Mouse (Mus musculus) spleen, adult 18-20 months (tissue): ENCODE measurements around the gene Dot1l.

Experiments
- DNase-seq, 2 experiments: peaks; one replicate each; pipeline ENCODE4 v3.0.0; 2022; ENCODE audit warnings: mixed read lengths in 2 of 2

Dot1l gene

DNA sequence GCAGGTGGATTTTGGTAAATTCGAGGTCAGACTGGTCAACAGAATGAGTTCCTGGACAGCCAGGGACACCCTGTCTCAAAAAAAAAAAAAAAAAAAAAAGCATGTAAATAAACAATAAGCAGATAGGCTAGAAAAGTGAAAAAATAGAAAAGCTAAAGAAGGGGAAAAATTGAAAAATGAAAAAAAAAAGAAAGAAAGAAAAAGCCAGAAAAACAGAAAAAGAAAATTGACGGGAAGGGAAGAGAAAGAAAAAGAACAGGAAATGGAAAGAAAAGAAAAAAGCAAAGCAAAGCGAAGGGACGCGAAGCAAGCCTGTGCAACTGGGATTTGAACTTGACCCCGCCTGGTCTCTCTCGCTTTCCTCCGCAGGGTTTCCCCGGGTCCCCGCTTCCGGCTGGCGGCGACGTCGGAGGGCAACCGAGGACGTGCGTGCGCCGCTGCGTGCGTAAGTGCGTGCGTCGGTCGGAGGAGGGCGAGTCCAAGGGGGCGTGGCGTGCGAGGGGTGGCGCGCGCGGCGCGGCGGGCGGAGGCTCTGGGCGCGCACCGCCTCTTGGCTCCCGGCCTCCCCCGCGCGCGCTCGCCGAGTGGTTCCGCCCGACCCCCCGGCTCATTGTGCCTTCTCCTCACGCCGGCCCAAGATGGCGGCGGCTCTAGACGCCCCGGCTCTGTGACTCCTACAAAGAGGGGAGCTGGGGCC lies at the start of gene Dot1l:
Gene Dot1l, plus strand, starts transcription at position 613 of the 697 bp plus-strand sequence.
- peak; percentile 98 to 99 for DNase-seq

DNA sequence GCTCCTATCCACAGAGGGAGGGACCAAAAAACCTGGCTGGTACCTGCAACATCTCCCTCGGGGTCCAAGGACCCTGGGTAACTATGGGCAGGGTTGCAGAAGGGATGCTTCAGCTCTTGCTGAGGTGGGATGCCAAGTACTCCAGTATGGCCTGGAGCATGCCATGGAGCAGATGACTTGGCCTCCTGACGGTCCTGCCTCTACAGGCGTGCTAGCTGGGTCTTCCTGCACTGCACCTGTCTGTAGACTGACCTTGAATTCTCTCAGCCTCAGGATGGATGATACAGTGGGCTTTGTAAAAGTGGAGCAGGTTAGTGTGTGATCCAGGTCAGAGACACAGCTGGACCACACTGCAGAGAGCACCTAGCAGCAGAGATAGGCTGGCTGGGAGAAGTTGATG lies 49.5 kb upstream of the Dot1l start:
- DNase-seq: no peak

DNA sequence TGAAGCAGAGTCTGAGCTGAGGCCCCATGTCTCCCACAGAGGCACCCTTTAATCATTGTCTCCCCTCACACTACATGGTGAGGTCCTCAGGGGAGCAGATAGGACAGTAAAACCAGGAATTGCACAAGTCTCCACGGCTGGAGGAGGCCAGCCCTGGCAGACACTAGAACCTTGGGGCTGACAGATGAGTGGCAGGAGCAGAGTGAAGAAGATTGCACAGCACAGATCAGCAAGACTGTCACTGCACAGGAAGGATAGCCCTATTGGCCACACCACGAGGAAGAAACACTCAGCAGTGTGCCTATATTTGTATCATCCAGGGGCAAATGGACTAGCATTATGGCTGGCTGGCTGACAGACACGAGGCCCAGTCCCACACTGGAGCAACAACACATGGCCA lies 44.2 kb upstream of the Dot1l start:
- DNase-seq: no peak

DNA sequence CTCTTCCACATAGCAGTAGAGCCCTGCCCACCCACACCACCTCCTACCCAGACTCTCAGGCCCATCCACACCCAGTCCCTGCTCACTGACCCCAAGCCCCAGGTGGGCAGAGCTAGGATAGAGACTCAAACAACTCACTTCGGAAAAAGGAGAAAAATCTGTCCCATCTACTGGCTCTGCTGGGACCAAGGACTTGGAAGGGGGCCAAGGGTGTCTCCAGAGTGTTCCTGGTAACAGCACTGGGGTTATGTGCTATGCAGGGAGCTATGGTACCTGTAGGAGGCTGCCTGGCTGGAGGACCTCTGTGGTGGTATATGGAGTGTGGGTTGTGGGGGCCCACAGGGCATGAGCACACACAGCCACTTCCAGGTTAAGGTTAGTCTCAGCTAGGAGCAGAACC lies 37.7 kb upstream of the Dot1l start:
- no peak for DNase-seq

DNA sequence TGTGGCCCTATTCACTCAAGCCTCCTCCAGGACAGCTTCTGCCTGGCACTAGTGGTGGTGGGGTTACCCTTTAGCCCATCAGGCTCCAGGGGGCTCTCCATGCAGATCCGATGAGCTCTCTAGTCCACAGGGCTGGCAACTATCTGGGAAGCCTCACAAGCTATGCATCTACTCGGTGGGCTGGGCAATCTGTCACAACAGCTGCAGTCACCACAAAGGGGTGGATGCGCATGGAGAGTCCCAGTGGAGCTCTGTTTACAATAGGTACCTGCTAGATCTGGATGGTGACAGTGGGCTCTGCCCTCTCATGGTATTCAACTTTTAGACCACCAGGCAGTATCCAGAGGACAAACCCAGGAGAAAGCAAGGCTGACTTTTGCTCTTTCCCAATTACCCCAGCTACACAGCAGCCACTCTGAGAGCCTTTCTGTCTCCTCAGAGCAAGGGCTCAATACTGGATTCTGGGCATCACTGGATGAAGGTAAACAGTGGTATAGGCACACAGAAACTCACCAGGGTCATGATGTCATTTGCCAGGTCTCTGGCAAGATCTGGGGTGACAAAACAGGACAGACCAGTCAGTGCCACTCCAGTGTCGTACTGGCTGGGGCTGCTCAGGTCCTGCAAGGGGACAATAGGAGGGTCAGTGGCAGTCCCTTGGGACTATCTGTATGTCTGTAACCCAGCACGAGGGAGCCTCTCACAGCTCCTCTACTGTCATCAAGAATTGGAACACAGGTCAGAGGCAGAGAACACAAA lies 27.5 kb upstream of the Dot1l start:
- no peak for DNase-seq

DNA sequence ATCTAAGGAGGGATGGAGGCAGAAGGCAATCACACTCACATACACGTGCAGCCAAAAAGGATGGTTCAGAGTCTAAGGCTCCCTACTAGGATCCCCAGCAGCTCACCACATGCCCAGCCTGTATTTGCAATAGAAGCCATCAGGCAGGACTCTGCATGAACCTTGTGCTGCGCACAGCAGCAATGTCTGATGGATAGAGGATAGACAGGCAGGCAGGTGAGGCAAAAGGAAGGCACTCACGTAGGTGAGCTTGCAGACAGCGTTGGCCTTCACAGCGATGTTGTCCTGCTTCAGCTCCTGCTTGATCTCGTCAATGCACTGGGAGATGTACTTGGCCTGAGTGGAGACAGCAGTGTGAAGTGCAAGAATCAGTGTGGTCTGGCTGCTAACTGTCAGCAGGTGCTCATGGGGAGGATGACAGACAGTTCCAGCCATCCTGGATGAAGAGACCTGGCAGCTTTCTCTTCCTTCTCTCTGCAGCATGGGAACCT lies 22.4 kb upstream of the Dot1l start:
- DNase-seq: no peak

DNA sequence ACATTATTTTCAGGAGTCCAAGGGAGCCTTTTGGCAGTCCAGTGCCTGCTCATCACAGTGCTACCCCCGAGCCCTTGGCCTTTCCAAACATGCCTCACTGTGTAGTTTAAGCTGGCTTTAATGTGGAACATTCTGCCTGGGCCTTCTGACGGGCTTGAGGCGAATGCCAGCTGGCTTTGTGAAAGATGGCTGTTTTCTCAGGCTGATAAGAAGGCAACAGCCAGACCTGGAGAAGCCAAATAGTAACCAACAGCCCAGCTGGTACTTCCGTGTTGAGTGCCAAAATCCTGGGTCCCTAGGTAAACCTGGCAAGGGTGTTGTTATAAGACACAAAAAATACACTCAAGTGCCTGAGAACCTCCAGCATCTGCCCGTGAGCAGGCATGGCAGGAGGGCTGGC lies 18.3 kb upstream of the Dot1l start:
- no peak for DNase-seq

DNA sequence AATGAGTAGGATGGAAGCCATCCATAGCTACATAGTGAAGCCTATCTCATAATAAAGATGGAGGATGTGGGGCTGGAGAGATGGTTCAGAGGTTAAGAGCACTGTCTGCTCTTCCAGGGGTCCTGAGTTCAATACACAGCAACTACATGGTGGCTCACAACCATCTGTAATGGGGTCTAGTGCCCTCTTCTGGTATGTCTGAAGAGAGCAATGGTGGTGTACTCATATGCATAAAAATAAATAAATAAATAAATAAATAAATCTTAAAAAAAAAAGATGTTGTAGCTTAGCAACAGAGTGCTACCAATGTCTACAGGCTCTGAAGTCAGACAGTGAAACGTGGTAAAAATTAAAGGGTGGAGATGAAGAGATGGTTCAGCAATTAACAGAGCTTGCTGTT lies 16.3 kb upstream of the Dot1l start:
- DNase-seq: no peak

DNA sequence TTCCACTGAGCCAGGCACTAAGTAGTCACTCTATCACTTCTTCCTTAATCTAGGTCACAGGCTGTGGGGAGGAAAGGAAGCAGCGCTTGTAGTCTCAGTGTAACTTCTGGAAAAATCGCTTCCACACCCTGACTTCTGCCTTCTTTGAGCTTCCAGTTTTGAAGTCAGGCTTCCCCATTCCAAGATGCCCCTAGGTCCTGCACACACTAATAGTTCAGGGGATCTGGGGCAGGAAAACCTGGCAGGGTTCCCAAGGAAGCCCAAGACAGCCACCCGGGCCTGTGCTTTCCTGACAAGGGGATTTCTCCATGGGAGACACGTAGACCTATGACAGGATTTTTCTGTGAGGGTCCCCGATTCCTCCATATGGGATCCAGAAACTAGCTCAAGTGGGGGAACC lies 13.9 kb upstream of the Dot1l start:
- no peak for DNase-seq

DNA sequence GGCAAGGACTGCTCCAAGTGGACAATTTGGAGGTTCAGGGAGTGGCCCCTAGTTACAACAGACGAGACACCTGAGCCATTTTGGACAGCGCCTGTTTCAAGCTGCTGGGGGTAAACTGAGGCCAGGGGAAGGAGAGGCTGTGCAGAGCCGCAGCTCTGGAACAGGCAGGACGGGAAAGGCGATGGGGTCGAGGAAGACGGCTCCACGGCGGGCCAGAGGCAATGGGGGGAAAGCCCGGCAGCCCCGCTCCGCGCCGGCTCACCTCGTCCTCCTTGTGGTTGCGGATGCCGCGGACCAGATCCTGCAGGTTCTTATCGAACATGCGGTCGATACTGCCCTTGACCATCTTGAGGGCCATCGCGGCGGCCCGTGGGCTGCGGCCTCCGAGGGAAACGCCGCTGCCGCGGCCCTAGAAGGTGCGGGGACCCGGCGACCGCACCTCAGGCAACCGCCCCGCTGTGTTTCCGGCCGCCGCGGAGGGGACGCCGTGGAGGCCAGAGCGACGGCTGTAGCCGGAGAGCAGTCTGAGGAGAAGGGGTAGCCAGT lies 13.3 kb upstream of the Dot1l start:
- DNase-seq: no peak

DNA sequence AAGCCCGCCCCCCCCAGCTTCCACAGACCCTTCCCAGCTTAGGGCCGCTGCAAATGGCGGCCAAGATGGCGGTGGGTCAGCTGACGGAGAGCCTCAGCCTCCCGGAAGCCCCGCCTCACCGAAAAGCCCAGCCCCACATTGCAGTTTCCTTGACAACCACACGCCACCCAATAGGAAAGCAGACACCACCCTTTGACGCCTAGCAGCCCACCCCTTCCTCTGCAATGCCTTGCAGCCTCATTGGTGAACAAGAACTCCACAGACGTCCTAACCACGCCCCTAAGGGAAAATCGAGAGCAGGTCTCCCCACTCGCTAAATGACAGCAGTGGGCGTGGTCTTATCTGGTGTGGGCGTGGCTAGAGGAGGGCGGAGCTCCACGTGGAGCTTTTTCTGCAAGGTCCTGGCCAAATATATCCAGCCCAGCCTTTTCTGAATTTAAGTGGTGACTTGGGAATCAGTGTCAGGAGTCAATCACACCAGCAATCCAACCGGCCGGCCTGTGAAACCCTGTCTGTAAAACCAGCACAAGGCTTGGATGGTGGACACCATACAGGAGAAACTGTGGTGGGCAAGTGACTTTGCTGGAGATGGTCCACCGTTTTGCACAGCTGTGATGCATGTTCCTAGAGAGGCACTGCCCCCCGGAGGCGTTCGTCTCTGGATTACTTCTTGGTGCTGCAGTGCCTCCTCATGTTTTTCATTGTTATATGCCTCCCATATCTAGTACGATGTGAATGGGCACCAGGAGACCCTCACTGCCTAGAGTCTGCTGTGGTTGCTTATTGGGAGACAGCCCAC lies 12.6 kb upstream of the Dot1l start, which contains the start of gene Ap3d1:
Gene Ap3d1, minus strand, starts transcription at position 85 of the 799 bp plus-strand sequence.
- DNase-seq: peak; percentile 95 to 96

DNA sequence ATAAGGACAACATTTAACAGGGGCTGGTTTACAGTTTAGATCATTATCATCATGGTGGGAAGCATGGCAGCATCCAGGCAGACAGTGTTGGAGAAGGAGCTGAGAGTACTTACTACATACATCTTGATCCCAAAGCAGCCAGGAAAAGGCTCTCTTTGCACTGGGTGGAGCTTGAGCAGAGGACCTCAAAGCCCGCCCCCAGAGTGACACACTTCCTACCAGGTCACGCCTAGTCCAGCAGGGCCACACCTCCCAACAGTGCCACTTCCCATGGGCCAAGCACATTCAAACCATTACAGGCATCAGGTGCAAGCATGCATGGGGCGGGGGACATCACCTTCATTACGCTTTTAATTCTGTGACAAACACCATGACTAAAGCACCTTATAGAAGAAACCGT lies 10.7 kb upstream of the Dot1l start:
- DNase-seq: peak in 1 of 2 experiments; percentile 36

DNA sequence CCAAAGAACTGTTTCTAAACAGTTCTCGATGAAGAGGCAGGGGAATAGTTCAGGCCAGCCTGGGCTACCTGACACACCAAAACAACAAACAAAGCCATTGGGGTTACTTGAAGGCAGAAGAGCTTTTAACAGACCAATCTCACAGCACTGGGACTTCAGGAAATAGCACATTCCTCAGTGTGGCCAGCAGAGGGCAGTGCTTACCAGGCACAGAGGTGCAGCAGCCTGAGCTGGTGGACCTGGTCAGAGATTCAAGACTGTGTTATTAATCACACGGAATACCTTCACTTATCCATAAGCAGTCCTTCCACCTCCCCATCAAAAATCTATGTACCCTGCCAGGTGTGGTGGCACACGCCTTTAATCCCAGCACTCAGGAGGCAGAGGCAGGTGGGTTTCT lies 7.6 kb upstream of the Dot1l start:
- DNase-seq: peak; percentile 62 to 77

DNA sequence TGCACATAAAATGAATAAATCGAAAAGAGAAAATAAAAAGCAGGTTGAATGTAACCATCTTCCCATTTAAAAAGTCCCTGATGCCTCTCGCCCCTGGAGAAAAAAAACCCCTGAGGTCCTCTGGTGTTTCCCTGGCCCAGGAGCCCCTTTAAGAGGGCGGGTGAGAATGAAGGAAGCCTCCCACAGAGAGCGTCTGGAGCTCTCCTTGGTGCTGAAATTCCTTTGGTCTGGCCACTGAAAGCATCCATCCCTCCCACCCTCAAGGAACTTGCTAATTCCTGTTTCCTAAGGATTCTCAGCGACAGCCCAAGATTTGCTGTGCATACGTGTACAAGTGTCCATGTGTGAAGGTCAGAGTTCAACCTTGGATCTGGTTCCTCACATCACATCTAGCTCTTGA lies 6.4 kb upstream of the Dot1l start:
- DNase-seq: peak in 1 of 2 experiments; percentile 47

DNA sequence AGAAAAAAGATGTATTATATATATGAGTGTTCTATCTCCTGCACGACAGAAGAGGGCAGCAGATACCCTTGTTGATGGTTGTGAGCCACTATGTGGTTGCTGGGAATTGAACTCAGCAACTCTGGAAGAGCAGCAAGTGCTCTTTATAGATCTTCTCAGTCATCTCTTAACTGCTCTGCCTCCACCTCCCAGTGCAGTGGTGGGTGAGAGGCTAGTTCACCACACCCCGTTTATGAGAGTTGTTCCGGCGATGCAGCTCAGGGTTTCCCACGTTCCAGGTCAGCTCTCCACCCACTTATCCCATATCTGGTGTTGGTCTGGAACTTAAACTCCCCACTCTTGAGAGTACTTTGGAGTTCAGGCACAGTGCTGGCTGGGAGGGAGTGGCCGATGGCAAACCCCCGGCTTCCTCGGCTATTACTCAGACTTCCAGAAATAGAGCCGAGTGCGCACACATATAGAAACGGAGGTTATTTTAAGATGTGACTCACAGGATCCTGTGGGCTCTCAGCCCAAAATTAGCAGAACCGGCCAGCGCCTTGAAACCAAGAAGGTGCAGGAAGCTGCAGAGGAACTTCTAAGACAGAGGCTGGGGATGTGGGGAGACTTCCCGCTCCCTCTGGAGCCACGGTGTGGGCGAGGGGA lies 3.7 kb upstream of the Dot1l start:
- peak in 1 of 2 experiments; percentile 17 for DNase-seq

DNA sequence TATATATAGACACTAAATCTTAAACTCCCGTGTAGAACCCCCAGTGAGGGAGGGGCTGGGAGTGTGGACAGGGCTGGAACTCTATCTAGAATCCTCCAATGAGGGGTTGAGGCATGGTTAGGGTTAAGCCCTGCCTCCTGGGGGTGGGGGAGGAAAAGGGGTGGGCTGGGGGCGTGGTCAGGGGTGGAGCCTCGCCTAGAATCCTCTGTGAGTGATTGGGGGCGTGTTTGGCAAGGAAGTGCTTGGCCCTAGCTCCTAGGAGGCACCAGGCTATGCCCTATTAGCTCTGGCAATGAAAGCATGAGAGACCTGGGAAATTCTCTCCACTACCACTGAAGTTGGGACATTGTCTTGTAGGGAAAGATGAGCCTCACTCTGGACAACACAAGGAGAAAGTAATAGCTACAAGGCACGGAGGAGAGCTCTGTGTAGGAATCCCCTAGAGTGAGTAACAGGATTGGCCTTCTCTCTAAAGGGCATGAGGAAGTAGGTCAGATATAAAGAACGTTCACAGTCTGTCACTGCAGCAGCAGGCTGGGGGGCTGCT lies 2.9 kb upstream of the Dot1l start:
- DNase-seq: peak; percentile 41 to 57

DNA sequence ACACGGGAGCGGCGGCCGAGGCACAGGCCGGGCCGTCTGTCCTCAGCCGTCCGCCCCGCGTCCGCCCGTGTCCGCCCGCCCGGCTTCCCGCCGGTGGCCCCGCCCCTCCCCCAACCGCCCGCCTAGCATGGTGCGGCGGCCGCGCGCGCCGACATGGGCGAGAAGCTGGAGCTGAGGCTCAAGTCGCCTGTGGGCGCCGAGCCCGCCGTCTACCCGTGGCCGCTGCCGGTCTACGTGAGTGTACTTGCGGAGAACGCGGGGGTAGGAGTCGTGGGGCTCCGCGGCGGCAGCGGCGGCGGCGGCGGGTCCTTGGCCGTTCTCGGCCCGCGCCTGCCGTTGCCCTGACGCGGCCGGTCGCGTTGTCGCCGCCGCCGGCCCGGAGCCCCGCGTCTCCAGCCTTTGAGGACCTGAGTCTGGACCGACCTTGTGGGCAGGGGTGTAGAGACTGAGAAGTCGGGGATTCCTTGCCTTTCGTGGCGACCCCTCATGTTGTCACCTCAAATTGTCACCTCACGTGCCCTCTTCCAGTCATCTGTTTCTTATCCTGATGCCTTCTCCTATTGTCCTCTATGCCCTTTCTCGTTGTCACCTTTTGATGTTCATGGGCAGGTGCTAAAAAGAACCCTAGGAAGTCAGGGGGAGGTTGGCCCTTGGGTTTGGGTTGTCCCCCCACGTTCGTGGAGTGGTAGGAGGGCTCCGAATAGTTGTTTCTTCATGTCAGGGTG lies 447 bp downstream of the Dot1l start:
- DNase-seq: no peak

DNA sequence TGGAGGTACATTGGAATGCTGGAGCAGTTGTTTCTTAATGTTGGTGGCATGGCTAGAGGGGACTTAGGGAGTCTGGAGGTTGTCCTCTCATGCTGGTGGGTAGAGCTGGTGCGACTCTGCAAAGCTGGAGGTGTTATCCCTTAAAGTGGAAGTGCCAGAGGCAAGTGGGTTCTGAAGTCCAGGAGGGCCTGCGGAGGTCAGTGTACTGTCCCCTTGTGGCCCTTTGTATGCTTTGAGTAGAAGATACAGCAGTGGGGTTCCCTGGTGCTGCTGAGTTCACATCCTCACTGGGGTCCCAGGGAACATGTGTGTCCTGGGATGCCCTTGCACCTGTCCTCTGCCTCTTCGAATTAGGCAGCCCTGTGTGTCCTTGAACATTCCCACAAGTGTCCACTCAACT lies 1.1 kb downstream of the Dot1l start:
- no peak for DNase-seq

DNA sequence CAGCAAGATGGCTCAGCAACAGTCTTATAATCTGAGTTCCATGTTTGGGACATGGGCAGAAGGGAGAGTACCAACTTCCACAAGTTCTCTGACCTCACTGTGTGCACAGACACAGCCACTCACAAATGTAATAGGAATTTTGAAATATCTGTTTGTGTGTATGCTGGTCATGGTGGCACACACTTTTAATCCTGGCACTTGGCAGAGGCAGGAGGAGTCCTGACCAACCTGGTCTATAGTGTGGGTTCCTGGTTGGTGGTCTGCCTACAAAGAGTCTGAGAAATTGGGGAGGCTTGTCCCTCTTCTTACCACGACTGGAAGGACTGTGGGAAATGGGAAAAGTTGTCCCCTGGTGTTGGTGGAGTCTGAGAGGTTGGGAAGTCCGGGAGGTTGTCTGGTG lies 1.5 kb downstream of the Dot1l start:
- no peak for DNase-seq

DNA sequence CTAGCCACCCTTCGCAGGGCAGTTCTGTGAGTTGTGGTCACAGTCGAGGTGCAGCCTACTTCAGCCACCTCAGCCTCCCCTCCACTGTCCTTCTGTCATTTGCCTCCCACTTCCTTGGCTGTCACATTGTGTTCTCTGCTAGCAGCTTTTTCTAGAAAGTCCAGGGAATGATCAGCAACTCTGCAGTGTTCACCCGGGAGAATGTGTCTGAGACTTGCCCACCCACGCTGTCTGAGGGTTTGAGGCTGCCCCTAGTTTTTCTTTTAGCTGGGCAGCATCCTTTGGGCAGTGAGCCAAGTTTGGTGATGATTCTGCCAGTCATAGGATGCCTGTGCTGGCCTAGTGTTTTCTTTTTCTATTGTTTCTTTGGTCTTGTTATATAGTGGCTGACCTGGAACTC lies 2.0 kb downstream of the Dot1l start:
- DNase-seq: no peak

DNA sequence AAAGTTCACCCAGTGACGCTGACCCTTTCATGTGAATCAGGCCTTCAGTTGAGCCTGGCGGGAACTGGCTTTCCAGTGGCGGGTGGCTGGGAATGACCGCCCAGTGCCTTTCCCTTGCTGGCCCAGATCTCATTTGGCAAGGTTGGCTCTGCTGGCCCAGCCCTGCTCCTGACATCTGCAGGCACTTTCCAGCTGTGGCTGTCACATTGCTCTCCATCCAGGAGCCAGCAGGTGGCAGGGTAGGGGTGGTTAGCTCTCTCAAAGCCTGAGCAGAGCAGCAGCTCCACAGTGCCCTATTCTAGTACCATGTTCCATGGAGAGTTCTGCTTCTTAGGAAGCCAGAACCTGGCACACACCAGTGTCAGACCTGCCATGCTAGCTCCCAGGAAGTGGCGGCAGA lies 2.7 kb downstream of the Dot1l start:
- peak; percentile 39 to 68 for DNase-seq

DNA sequence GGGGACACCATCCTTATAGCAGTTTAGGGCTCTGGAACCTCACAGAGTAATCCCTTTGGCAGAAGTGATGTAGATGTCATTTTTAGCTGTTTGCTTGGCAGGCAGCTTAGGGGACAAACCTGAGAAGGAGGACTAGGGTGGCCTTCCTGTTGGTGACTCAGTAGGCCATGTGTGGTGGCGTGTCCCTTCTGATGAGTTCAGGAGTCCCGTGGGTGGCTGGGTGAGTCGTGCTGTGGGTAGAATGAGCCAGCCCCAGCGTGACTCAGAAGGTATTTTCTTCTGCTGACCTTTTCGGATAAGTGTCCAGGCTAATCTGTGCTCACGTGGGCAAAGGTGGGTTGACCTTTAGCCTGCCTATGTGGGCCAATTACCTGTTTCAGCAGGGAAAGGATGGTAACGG lies 3.6 kb downstream of the Dot1l start:
- no peak for DNase-seq
